Comparison of ENCODE assay signal across 9 mouse cellular contexts in the genomic region with DNA sequence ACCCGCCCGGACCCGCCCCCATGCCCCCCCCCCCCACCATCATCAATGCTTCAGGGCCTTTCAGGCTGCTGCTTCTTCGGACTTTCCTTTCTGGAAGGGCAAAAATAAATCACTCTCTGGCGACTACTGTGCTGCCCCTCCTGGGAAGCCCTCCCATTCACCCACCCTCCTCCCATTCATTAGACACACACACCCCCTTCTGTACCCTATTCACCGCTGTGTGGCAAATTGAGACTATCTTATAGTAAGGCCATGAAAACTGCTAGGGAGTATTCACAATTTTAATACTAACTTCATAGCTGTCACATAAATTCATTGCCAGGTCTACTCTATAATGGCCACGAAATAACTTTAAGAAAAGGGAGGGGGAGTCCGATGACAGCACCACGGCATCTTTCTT. TPM values are rescaled to one million over a fixed set of nuclear protein-coding genes. Genes with fewer than 3 reads are reported as not detected.
A peak's percentile ranks its signal among the peaks of the same experiment; 100 is the strongest.
DNase-seq lines count a peak whose midpoint lies in the region; ATAC-seq and TF ChIP-seq lines count a peak whose summit lies in the region.
"Had no signal": no experiment of that assay in that cellular context is flagged by ENCODE, and none has a peak within 500 bp of the region (broad histone marks: within the 10 kb centered on the region; RNA-seq: fewer than 3 reads in every experiment).

No protein-coding gene starts in this region.

- H3K27ac ChIP-seq in forebrain, embryonic 10.5 days: peak overlapping the region; percentile 88
- H3K27ac ChIP-seq in hindbrain, embryonic 15.5 days (replicated peaks): peak overlapping the region; percentile 80; the same call in 1 of the 2 replicates
- peak overlapping the region; percentile 84 for H3K27ac ChIP-seq in neural tube, embryonic 12.5 days
- no peak overlapping the region for H3K27ac ChIP-seq in left cerebral cortex, adult 2 months

- 13% methylated on average over 9 of the region's 9 CpGs for WGBS in forebrain, embryonic 10.5 days
- 6% methylated on average over 8 of the region's 9 CpGs for WGBS in hindbrain, embryonic 15.5 days
- 5% methylated on average over 8 of the region's 9 CpGs for WGBS in neural tube, embryonic 12.5 days

- no peaks in the 10 kb centered on the region for H3K36me3 ChIP-seq in forebrain, embryonic 10.5 days (replicated peaks)
- no peaks in the 10 kb centered on the region for H3K36me3 ChIP-seq in hindbrain, embryonic 15.5 days
- no peaks in the 10 kb centered on the region for H3K36me3 ChIP-seq in neural tube, embryonic 12.5 days

- no peak for TF ChIP-seq CTCF in left cerebral cortex, adult 2 months (IDR thresholded peaks at IDR 0.05)

- peaks cover 41% of the 10 kb centered on the region for H3K4me1 ChIP-seq in forebrain, embryonic 10.5 days
- peaks cover 16% of the 10 kb centered on the region for H3K4me1 ChIP-seq in hindbrain, embryonic 15.5 days (replicated peaks)
- H3K4me1 ChIP-seq in neural tube, embryonic 12.5 days: peaks cover 14% of the 10 kb centered on the region

- ATAC-seq in hindbrain, embryonic 15.5 days (ENCODE audit: low FRiP score, low read depth): peak; percentile 35; the same call in 1 of the 2 replicates
- ATAC-seq in neural tube, embryonic 12.5 days (ENCODE audit: low FRiP score, low read depth): peak; percentile 86

- peak; percentile 6 for DNase-seq in left cerebral cortex, postnatal 4 days
- DNase-seq in left cerebral cortex, adult 8-10 months (ENCODE audit: low spot score in 2 of 2): no peak
- DNase-seq in forebrain, embryonic 10.5 days (ENCODE audit: extremely low spot score, low spot score): no peak
- no peak for DNase-seq in spleen, postnatal 4 days (ENCODE audit: low spot score in 2 of 2)
- DNase-seq in left cerebral cortex, adult 2 months (ENCODE audit: extremely low spot score in 1 of 2, low spot score in 2 of 2): no peak

- intact Hi-C loops in left cerebral cortex, postnatal 4 days (cut with DNase I): no loop called here
- intact Hi-C loops in left cerebral cortex, adult 2 months (cut with DNase I): no loop called here

- H3K9me3 ChIP-seq in forebrain, embryonic 10.5 days: no peaks in the 10 kb centered on the region
- no peaks in the 10 kb centered on the region for H3K9me3 ChIP-seq in hindbrain, embryonic 15.5 days
- H3K9me3 ChIP-seq in neural tube, embryonic 12.5 days: no peaks in the 10 kb centered on the region

- peak overlapping the region; percentile 54 for H3K4me3 ChIP-seq in forebrain, embryonic 10.5 days
- peak overlapping the region; percentile 52 for H3K4me3 ChIP-seq in hindbrain, embryonic 15.5 days
- peak overlapping the region; percentile 41; the same call in 1 of the 2 replicates for H3K4me3 ChIP-seq in neural tube, embryonic 12.5 days
- H3K4me3 ChIP-seq in left cerebral cortex, adult 2 months: no peak overlapping the region

- H3K9ac ChIP-seq in hindbrain, embryonic 15.5 days: peak overlapping the region; percentile 46; the same call in 1 of the 2 replicates
- H3K9ac ChIP-seq in neural tube, embryonic 12.5 days: peak overlapping the region; percentile 55; the same call in 1 of the 2 replicates

- peak overlapping the region; percentile 82 for H3K4me2 ChIP-seq in hindbrain, embryonic 15.5 days
- peak overlapping the region; percentile 77 for H3K4me2 ChIP-seq in neural tube, embryonic 12.5 days (replicated peaks)

- peaks cover 19% of the 10 kb centered on the region for H3K27me3 ChIP-seq in forebrain, embryonic 10.5 days (ENCODE audit: poor library complexity, severe bottlenecking)
- 0 out of 2 replicates have a peak, but pooled peaks cover 4% of the 10 kb centered on the region for H3K27me3 ChIP-seq in hindbrain, embryonic 15.5 days
- no peaks in the 10 kb centered on the region; the same call in 1 of the 2 replicates for H3K27me3 ChIP-seq in neural tube, embryonic 12.5 days (replicated peaks)

RNA-seq across cellular contexts. Expression of gene 1700113H08Rik, which starts 1.1 kb away (rescaled TPM):
- total RNA-seq in left cerebral cortex, postnatal 4 days (2021): not detected
- total RNA-seq in left cerebral cortex, adult 8-10 months (2022): not detected
- polyA plus RNA-seq in forebrain, embryonic 10.5 days (2016; fragmentation: Nextera tagmentation; extraction: Ambion mirVana): not detected in 2 replicates
- 0.21 TPM in 1 of 2 replicates, not detected in the other for polyA plus RNA-seq in hindbrain, embryonic 15.5 days (2015; fragmentation: Nextera tagmentation; extraction: Ambion mirVana)
- polyA plus RNA-seq in neural tube, embryonic 12.5 days (2016; fragmentation: Nextera tagmentation; extraction: Ambion mirVana): 0.29 and 0.41 TPM in 2 replicates
- total RNA-seq in left cerebral cortex, adult 2 months (2021): not detected
- total RNA-seq: layer of hippocampus, adult 8-10 months had no signal
- polyA plus RNA-seq: small intestine, adult 2 months had no signal

RNA-seq across cellular contexts. Expression of gene Stab2, which starts 51.1 kb away (rescaled TPM):
- under 1 TPM; 0.62 to 0.91 TPM for total RNA-seq in left cerebral cortex, postnatal 4 days (2021)
- under 1 TPM; 0.38 to 0.59 (median 0.47) TPM for total RNA-seq in left cerebral cortex, adult 8-10 months (2022)
- 0.02 and 0.06 TPM in 2 replicates for polyA plus RNA-seq in forebrain, embryonic 10.5 days (2016; fragmentation: Nextera tagmentation; extraction: Ambion mirVana)
- polyA plus RNA-seq in hindbrain, embryonic 15.5 days (2015; fragmentation: Nextera tagmentation; extraction: Ambion mirVana): 0.17 and 0.46 TPM in 2 replicates
- polyA plus RNA-seq in neural tube, embryonic 12.5 days (2016; fragmentation: Nextera tagmentation; extraction: Ambion mirVana): 0.18 and 0.20 TPM in 2 replicates
- under 1 TPM; 0.18 to 0.23 TPM for total RNA-seq in left cerebral cortex, adult 2 months (2021)
